Mouse (Mus musculus): ENCODE data around the gene Sugct. TPM values are rescaled to one million over a fixed set of nuclear protein-coding genes. Genes with fewer than 3 reads are reported as not detected.

Sugct gene
- total and polyA plus RNA-seq, 3 experiments = 1.0 to 3.0 TPM; not detected in 1

DNA sequence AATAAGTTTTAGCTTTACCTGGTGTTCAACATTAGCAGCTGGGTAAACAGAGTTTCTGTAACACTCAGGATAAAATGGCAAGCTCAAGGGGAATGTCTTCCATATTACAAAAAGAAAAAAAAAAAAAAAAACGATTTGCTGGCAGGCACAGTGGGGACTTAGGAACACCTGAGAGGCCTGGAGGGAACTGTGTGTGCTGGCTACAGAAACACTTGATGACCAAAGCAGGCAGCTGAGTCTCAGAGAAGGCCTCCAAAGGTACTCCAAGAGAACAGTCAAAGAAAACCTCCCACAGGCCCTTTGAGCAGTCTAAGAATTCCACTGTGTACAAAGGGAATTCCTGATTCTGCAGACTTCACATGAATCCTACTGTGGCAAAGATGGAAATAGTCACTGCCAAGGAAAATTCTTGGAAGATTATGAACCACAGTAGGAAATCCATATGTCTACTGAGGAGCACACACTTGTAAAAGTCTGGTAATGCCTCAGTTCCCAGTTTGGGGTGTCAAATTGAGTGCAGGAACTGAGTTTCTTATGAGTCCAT lies 397.8 kb downstream of the Sugct start:
- H3K9ac ChIP-seq (ENCODE audit: control insufficient read depth, low read depth, low read length, poor library complexity, severe bottlenecking) = no peak overlapping the region
- H3K4me3 ChIP-seq (ENCODE audit: control insufficient read depth in 1 of 2, insufficient read depth in 1 of 2, low read depth in 2 of 2, low read length in 2 of 2) = no peak overlapping the region
- no peak overlapping the region for H3K27ac ChIP-seq (ENCODE audit: control insufficient read depth, low read depth, low read length)
- H3K4me1 ChIP-seq (ENCODE audit: control insufficient read depth in 1 of 2, insufficient read depth in 2 of 2, low read length in 2 of 2) = no peaks in the 10 kb centered on the region
- no peaks in the 10 kb centered on the region for H3K79me2 ChIP-seq (ENCODE audit: control insufficient read depth, insufficient read depth, low read length, poor library complexity)
- H3K27me3 ChIP-seq (ENCODE audit: control insufficient read depth in 1 of 2, insufficient read depth in 2 of 2, low read length in 2 of 2) = no peaks in the 10 kb centered on the region
- no peak for DNase-seq (ENCODE audit: low read depth, low spot score)
- H3K36me3 ChIP-seq (ENCODE audit: control insufficient read depth in 1 of 2, insufficient read depth in 2 of 2, low read length in 2 of 2) = no peaks in the 10 kb centered on the region
- TF ChIP-seq UBTF (IDR thresholded peaks at IDR 0.05; ENCODE audit: borderline replicate concordance, insufficient read depth, low read depth, low read length) (no peak), MYB (IDR thresholded peaks at IDR 0.05; ENCODE audit: low read depth, low read length) (no peak), TCF12 (IDR thresholded peaks at IDR 0.05; ENCODE audit: low read depth, low read length) (no peak), ETS1 (IDR thresholded peaks at IDR 0.05; ENCODE audit: low read depth, low read length) (no peak), GATA1 (IDR thresholded peaks at IDR 0.05; ENCODE audit: low read depth, low read length) (no peak), CHD1 (IDR thresholded peaks at IDR 0.05; ENCODE audit: low read depth, low read length) (no peak), USF1 (IDR thresholded peaks at IDR 0.05; ENCODE audit: low read depth, low read length) (no peak), TAL1 (IDR thresholded peaks at IDR 0.05; ENCODE audit: low read length) (no peak), TBP (IDR thresholded peaks at IDR 0.05; ENCODE audit: low read depth, low read length) (no peak), ELF1 (IDR thresholded peaks at IDR 0.05; ENCODE audit: low read depth, low read length) (no peak), ZNF384 (IDR thresholded peaks at IDR 0.05; ENCODE audit: low read depth, low read length) (no peak), POLR2AphosphoS2 (IDR thresholded peaks at IDR 0.05; ENCODE audit: low read length) (no peak), MAX (IDR thresholded peaks at IDR 0.05; ENCODE audit: low read length) (no peak), MAZ (IDR thresholded peaks at IDR 0.05; ENCODE audit: low read depth, low read length) (no peak), CTCF (IDR thresholded peaks at IDR 0.05 in 2 of 3, conservative IDR thresholded peaks at IDR 0.05 in 1 of 3; ENCODE audit: control insufficient read depth in 1 of 3, insufficient read depth in 1 of 3, low read depth in 2 of 3, low read length in 3 of 3, poor library complexity in 1 of 3, severe bottlenecking in 1 of 3) (no peak), JUND (IDR thresholded peaks at IDR 0.05; ENCODE audit: low read depth, low read length) (no peak), ZKSCAN1 (IDR thresholded peaks at IDR 0.05; ENCODE audit: low read depth, low read length) (no peak), ZC3H11A (IDR thresholded peaks at IDR 0.05; ENCODE audit: low read depth, low read length) (no peak), GABPA (IDR thresholded peaks at IDR 0.05; ENCODE audit: low read depth, low read length) (no peak)
- H3K9me3 ChIP-seq (replicated peaks; ENCODE audit: insufficient read depth, low read length) = no peaks in the 10 kb centered on the region

DNA sequence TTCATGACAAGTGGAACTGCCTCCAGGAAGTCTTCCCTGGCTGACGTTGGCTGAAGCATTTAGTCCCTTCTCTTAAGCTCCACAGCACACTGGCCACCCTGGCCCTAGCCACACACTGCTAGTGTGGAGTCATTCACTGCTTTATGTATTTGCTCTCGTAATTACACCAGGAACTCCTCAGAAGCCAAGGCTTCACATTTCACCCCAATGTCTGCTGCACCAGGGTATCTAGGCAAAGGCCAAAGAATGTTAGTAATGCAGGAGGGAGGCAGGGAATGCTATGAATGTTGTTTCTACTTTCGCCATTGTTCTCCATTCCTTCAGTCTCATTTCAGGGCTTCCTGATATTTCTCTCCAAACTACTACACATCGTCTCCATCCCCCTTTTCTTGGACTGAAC lies 398.4 kb downstream of the Sugct start:
- no peaks in the 10 kb centered on the region for H3K79me2 ChIP-seq (ENCODE audit: control insufficient read depth, insufficient read depth, low read length, poor library complexity)
- H3K4me1 ChIP-seq (ENCODE audit: control insufficient read depth in 1 of 2, insufficient read depth in 2 of 2, low read length in 2 of 2) = no peaks in the 10 kb centered on the region
- TF ChIP-seq GABPA (IDR thresholded peaks at IDR 0.05; ENCODE audit: low read depth, low read length) (no peak), ZKSCAN1 (IDR thresholded peaks at IDR 0.05; ENCODE audit: low read depth, low read length) (no peak), POLR2AphosphoS5 (IDR thresholded peaks at IDR 0.05; ENCODE audit: borderline replicate concordance, low read depth, low read length) (no peak), CHD2 (IDR thresholded peaks at IDR 0.05; ENCODE audit: low read length) (no peak), USF1 (IDR thresholded peaks at IDR 0.05; ENCODE audit: low read depth, low read length) (no peak), BHLHE40 (IDR thresholded peaks at IDR 0.05; ENCODE audit: borderline replicate concordance, low read depth, low read length) (no peak), TBP (IDR thresholded peaks at IDR 0.05; ENCODE audit: low read depth, low read length) (no peak), E2F4 (IDR thresholded peaks at IDR 0.05; ENCODE audit: borderline replicate concordance, low read depth, low read length) (no peak), MYB (IDR thresholded peaks at IDR 0.05; ENCODE audit: low read depth, low read length) (no peak), CTCF (IDR thresholded peaks at IDR 0.05 in 2 of 3, conservative IDR thresholded peaks at IDR 0.05 in 1 of 3; ENCODE audit: control insufficient read depth in 1 of 3, insufficient read depth in 1 of 3, low read depth in 2 of 3, low read length in 3 of 3, poor library complexity in 1 of 3, severe bottlenecking in 1 of 3) (no peak), ETS1 (IDR thresholded peaks at IDR 0.05; ENCODE audit: low read depth, low read length) (no peak), POLR2A (IDR thresholded peaks at IDR 0.05; ENCODE audit: control insufficient read depth in 1 of 2, insufficient read depth in 1 of 2, low read depth in 1 of 2, low read length in 2 of 2, poor library complexity in 1 of 2) (no peak)
- no peaks in the 10 kb centered on the region for H3K27me3 ChIP-seq (ENCODE audit: control insufficient read depth in 1 of 2, insufficient read depth in 2 of 2, low read length in 2 of 2)
- no peak overlapping the region for H3K9ac ChIP-seq (ENCODE audit: control insufficient read depth, low read depth, low read length, poor library complexity, severe bottlenecking)
- no peaks in the 10 kb centered on the region for H3K9me3 ChIP-seq (replicated peaks; ENCODE audit: insufficient read depth, low read length)
- H3K4me3 ChIP-seq (ENCODE audit: control insufficient read depth in 1 of 2, insufficient read depth in 1 of 2, low read depth in 2 of 2, low read length in 2 of 2) = no peak overlapping the region
- H3K36me3 ChIP-seq (ENCODE audit: control insufficient read depth in 1 of 2, insufficient read depth in 2 of 2, low read length in 2 of 2) = no peaks in the 10 kb centered on the region
- no peak overlapping the region for H3K27ac ChIP-seq (ENCODE audit: control insufficient read depth, low read depth, low read length)
- no peak for DNase-seq (ENCODE audit: low read depth, low spot score)
